Mouse (Mus musculus) heart, embryonic 11.5 days (tissue): ENCODE measurements at regions not wholly inside any gene's neighbourhood (a gene's known extent, or its start where the extent isn't known, plus 50 kb on each side); places are given as distances from the start of the nearest gene placed in this dataset.

Source experiments
- ATAC-seq: fragments of 200-750 bp; cut with Nextera tagmentation; replicated peaks from 2 replicates; pipeline ENCODE4 v1.8.0; 2017; ENCODE audit warnings: moderate library complexity; ENCODE audit not compliant: insufficient number of reproducible peaks, low FRiP score, low TSS enrichment
- H3K27ac ChIP-seq: fragments of 300-500 bp; sonication (generic); 2 replicates; pipeline ENCODE4 v1.5.1; 2014; ENCODE audit warnings: mild to moderate bottlenecking, low read depth, low read length
- H3K27me3 ChIP-seq: fragments of 300-500 bp; sonication (generic); 2 replicates; pipeline ENCODE4 v1.6.1; 2014; ENCODE audit warnings: mild to moderate bottlenecking, low read length, mixed read lengths; ENCODE audit not compliant: control insufficient read depth, insufficient read depth
- H3K36me3 ChIP-seq: fragments of 300-500 bp; sonication (generic); 2 replicates; pipeline ENCODE4 v1.6.1; 2014; ENCODE audit warnings: mild to moderate bottlenecking, low read length, moderate library complexity, mixed read lengths; ENCODE audit not compliant: control insufficient read depth, insufficient read depth
- H3K4me1 ChIP-seq: fragments of 300-500 bp; sonication (generic); 2 replicates; pipeline ENCODE4 v1.6.1; 2014; ENCODE audit warnings: low read length; ENCODE audit not compliant: control insufficient read depth, insufficient read depth
- H3K4me2 ChIP-seq: fragments of 300-500 bp; sonication (generic); 2 replicates; pipeline ENCODE4 v1.6.1; 2014; ENCODE audit warnings: mild to moderate bottlenecking, moderate library complexity
- H3K4me3 ChIP-seq: fragments of 300-500 bp; sonication (generic); 2 replicates; pipeline ENCODE4 v1.5.1; 2014; ENCODE audit warnings: low read depth, low read length
- H3K9ac ChIP-seq: fragments of 300-500 bp; sonication (generic); 2 replicates; pipeline ENCODE4 v1.6.1; 2014; ENCODE audit warnings: mild to moderate bottlenecking, low read depth, low read length, moderate library complexity
- H3K9me3 ChIP-seq: fragments of 300-500 bp; sonication (generic); replicated peaks from 2 replicates; pipeline ENCODE4 v1.6.1; 2016; ENCODE audit warnings: low read length; ENCODE audit not compliant: control insufficient read depth
- WGBS: fragments of 180-500 bp; shearing (Covaris S2); extraction: QIAGEN DNeasy Blood & Tissue Kit; methylation state at CpG from one replicate; pipeline ENCODE4 v1.1.7; 2014; ENCODE audit not compliant: insufficient replicate concordance; 5-methylcytosine and 5-hydroxymethylcytosine counted together

DNA sequence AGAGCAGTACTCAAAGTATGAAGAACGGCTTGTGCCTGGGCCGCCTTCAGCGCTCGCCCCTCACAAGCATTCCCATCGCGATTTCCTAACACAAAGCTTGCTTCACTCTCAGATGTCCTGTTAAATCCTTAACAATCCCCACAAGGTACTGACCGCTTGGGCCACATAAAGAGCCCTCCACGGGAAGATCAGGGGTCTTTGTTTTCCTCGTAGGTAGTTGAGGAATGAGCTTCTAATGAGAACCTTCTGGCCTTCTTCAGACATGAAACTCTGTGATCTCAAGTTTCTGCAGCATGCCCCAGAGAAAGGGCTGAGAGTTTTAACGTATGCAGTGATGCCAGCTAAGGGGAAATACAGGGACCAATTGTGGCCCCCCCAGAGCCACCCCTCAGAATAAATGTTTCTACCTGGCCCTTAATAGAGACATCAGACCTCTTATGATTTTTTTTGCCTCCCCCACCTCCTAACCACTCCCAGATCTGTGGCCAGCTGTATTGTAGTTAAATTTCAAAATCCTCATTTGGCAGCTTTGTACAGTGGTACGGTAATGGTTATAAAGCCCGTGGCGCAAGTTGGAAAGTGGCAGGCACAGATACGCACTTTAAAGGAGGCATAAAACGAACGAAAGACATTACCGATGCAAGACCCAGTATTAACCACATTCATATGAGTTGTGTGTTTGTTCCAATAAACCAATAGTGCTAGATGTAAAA is 618.6 kb downstream of the Epha4 start:
- Histone ChIP-seq H3K4me2 (no peak overlapping the region), H3K27me3 (no peaks in the 10 kb centered on the region), H3K9me3 (no peaks in the 10 kb centered on the region), H3K27ac (no peak overlapping the region), H3K36me3 (no peaks in the 10 kb centered on the region), H3K9ac (no peak overlapping the region), H3K4me1 (no peaks in the 10 kb centered on the region), H3K4me3 (no peak overlapping the region)
- WGBS: 74% methylated on average over 17 of the region's 17 CpGs
- ATAC-seq: no peak

- H3K27ac ChIP-seq: no peak overlapping the region
- no peak overlapping the region for H3K9ac ChIP-seq
- no peaks in the 10 kb centered on the region for H3K9me3 ChIP-seq
- no peaks in the 10 kb centered on the region for H3K36me3 ChIP-seq
- no peaks in the 10 kb centered on the region for H3K4me1 ChIP-seq
- 83% methylated on average over 4 of the region's 7 CpGs for WGBS
- H3K4me3 ChIP-seq: no peak overlapping the region
- no peak overlapping the region for H3K4me2 ChIP-seq
- ATAC-seq: no peak
- H3K27me3 ChIP-seq: no peaks in the 10 kb centered on the region
Measured at GRCm38 (mm10) chr1:76897431-76897830, 617.5 kb downstream of the Epha4 start.

- ATAC-seq: no peak
- Histone ChIP-seq H3K4me2 (no peak overlapping the region), H3K4me3 (no peak overlapping the region), H3K36me3 (no peaks in the 10 kb centered on the region), H3K27me3 (no peaks in the 10 kb centered on the region), H3K4me1 (no peaks in the 10 kb centered on the region), H3K9ac (no peak overlapping the region), H3K9me3 (no peaks in the 10 kb centered on the region), H3K27ac (no peak overlapping the region)
- 81% methylated on average over 3 of the region's 3 CpGs for WGBS
Measured at GRCm38 (mm10) chr1:76911472-76911871, 603.4 kb downstream of the Epha4 start.

DNA sequence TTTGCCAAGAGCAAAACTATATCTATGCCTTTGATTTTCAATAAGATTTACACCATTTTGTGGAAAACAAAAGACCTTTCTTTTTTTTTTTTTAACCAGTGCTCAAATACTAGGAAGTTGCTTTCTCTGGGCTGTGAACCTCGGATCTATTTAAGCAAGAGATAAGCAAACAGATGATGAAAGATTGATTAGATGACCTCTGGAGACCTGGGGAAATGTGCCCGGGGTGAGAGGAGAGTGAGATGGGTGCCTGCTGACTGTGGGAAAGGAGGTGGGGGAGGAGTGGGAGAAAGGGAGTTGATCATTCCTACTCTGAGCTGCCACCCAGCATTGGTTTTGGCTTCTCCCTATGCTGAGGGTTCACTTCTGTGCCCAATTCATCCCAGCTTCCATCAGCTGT is 595.3 kb downstream of the Epha4 start:
- H3K9me3 ChIP-seq: no peaks in the 10 kb centered on the region
- H3K4me2 ChIP-seq: no peak overlapping the region
- WGBS: 8% methylated on average over 2 of the region's 2 CpGs

DNA sequence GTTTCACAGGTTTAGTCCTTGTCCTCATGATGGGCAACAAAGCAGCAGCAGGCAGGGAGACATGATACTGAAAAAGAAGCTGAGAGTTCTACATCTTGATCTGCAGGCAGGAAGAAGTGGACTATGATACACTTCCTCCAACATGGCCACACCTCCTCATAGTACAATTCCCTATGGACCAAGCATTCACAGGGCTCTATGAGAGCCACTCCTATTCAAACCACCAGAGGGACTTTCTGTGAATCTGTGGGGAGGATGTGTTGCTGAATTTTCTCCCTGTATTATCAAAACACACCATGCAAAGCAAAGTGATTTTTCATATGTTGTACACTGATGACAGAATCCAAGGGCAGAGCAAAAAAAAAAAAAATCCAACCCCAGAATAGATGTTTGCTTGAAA is 594.3 kb downstream of the Epha4 start:
- no peak overlapping the region for H3K27ac ChIP-seq

More for the DNA sequence above, 595.3 kb downstream of the Epha4 start:
- H3K4me1 ChIP-seq: no peaks in the 10 kb centered on the region
- no peaks in the 10 kb centered on the region for H3K36me3 ChIP-seq
- H3K27me3 ChIP-seq: no peaks in the 10 kb centered on the region
- no peak for ATAC-seq
- no peak overlapping the region for H3K27ac ChIP-seq
- H3K4me3 ChIP-seq: no peak overlapping the region
- H3K9ac ChIP-seq: no peak overlapping the region

GRCm38 (mm10) chr1:76927041-76927440 is 587.8 kb downstream of the Epha4 start:
- Histone ChIP-seq H3K4me2 (no peak overlapping the region), H3K9me3 (no peaks in the 10 kb centered on the region), H3K36me3 (no peaks in the 10 kb centered on the region), H3K4me1 (no peaks in the 10 kb centered on the region), H3K27ac (no peak overlapping the region), H3K4me3 (no peak overlapping the region), H3K27me3 (no peaks in the 10 kb centered on the region), H3K9ac (no peak overlapping the region)
- ATAC-seq: no peak
- WGBS: 81% methylated on average over 5 of the region's 5 CpGs

More for the DNA sequence above, 594.3 kb downstream of the Epha4 start:
- no peaks in the 10 kb centered on the region for H3K27me3 ChIP-seq
- H3K9me3 ChIP-seq: no peaks in the 10 kb centered on the region
- no peak overlapping the region for H3K4me2 ChIP-seq
- no peaks in the 10 kb centered on the region for H3K36me3 ChIP-seq
- no peak for ATAC-seq
- no peak overlapping the region for H3K9ac ChIP-seq
- no peaks in the 10 kb centered on the region for H3K4me1 ChIP-seq
- H3K4me3 ChIP-seq: no peak overlapping the region

GRCm38 (mm10) chr1:76928035-76928434 is 586.9 kb downstream of the Epha4 start:
- Histone ChIP-seq H3K9ac (no peak overlapping the region), H3K27me3 (no peaks in the 10 kb centered on the region), H3K4me3 (no peak overlapping the region), H3K9me3 (no peaks in the 10 kb centered on the region), H3K36me3 (no peaks in the 10 kb centered on the region), H3K4me1 (no peaks in the 10 kb centered on the region), H3K4me2 (no peak overlapping the region), H3K27ac (no peak overlapping the region)
- ATAC-seq: no peak
- WGBS: 81% methylated on average over 2 of the region's 2 CpGs

GRCm38 (mm10) chr1:76933460-76933859 is 581.4 kb downstream of the Epha4 start:
- no peak for ATAC-seq
- 72% methylated on average over 4 of the region's 4 CpGs for WGBS

DNA sequence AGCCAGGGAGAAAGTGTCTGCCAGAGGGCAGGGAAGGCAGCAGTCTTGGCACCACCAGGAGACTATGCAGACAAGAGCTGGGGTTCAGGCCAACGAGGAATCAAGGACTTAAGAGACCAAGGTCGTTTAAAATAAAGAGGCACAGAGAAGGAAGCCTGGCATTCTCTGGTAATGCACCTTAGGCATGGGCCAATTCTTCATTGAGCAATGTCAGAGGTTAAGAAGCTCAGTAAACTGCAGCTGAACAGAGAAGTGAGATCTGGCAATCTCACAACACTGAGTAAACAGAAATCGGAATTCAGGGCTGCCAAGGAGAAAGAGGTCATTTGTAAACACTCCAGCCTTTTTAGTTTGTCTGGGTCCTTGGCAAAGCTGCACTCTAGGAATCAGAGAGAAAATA is 572.2 kb downstream of the Epha4 start:
- no peak overlapping the region for H3K4me3 ChIP-seq
- no peaks in the 10 kb centered on the region for H3K9me3 ChIP-seq
- H3K27ac ChIP-seq: no peak overlapping the region
- H3K36me3 ChIP-seq: no peaks in the 10 kb centered on the region
- no peaks in the 10 kb centered on the region for H3K4me1 ChIP-seq
- 41% methylated on average over 3 of the region's 3 CpGs for WGBS
- H3K4me2 ChIP-seq: no peak overlapping the region
- H3K27me3 ChIP-seq: no peaks in the 10 kb centered on the region
- H3K9ac ChIP-seq: no peak overlapping the region
- no peak for ATAC-seq

More at GRCm38 (mm10) chr1:76933460-76933859, 581.4 kb downstream of the Epha4 start:
- Histone ChIP-seq H3K9me3 (no peaks in the 10 kb centered on the region), H3K9ac (no peak overlapping the region), H3K36me3 (no peaks in the 10 kb centered on the region), H3K4me3 (no peak overlapping the region), H3K27ac (no peak overlapping the region), H3K4me2 (no peak overlapping the region), H3K27me3 (no peaks in the 10 kb centered on the region), H3K4me1 (no peaks in the 10 kb centered on the region)
